Mouse (Mus musculus): Measurements from ENCODE around the gene Myo7a.

Gene Myo7a

DNA sequence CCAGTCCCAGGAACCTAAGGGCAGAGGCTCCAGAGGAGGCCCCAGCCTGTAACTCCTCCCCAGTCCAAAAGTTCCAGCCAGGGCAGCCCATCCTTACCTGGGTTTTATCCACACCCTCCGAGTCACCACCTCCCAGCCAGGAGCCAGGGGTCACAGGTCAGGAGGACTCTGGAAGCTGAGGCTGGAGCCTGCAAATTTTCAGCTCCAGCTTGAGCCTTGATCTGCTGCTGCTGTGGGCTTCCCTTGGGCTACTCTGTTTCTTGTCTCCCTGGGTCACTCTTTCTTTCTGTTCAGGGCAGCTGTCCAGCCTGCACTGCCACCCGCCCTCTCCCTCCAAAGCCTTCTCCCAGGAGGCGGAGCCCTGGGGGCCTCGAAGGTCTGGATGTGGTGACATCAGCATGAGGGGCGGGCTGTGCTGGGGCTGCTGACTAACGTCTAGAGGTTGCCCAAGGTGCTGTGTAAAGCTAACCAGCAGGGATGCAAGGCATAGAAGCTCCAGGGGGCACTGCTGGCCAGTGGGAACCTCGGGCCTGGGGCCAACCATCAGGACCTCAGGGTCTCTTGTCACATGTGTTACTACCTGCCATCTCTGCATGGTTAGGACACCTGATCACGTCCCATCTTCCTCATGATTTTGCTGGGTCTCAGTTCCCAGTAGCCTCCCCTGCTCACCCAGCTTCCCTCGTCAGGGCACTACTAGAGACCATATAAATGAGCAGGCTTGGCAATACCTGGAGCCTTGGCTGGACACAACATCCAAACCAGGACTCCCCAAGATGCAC is at the start of gene Myo7a:
Gene Myo7a, minus strand, starts transcription at position 346 of the 782 bp plus-strand sequence.
- peak; percentile 74 for DNase-seq

DNA sequence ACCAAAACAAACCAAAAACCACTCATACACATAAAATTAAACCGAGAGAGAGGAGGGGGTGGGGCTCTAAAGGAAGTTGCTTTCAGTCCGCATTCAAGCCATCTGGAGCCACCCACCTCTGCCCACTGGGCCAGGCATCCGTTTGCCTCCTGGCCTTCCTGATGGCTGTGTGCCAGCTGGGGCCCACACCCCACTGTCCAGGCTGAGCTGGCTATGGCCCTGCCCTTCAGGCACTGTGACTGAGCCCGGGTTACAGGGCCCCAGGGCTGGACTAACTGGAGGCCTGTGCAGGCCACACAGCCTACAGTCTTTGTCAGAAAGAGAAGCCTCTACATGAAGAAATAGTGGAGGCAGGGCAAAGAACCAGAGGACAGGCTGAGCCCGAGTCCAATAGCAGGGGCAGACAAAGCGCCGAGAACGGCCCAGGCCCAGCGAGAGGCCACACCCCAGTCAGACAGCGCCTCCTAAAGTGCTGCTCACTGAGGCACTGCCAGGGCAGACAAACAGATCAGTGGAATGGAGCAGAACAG is 45.7 kb upstream of the Myo7a start:
- DNase-seq: peak; percentile 59

GRCm38 (mm10) chr7:98164382-98164998 is 45.2 kb upstream of the Myo7a start:
- no peak for DNase-seq

DNA sequence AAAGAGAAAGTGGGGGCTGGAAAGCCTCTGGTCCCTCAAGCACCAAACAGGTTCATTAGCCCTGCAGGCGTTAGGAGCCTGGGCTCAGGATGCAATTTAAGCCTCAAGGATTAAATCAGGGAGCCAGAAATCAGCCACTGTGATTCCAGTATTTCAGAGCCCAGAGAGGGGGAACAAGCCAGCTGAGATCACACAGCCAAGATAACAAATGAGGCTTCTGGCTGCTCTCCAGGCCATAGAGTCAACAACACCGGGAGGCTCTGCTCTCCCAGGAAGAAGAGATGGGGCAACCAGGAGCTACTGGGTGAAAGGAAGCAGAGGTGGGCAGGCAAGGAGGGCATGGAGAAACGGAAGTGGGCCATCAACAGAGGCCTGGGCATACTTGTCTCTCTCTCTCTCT is 44.4 kb upstream of the Myo7a start:
- no peak for DNase-seq

DNA sequence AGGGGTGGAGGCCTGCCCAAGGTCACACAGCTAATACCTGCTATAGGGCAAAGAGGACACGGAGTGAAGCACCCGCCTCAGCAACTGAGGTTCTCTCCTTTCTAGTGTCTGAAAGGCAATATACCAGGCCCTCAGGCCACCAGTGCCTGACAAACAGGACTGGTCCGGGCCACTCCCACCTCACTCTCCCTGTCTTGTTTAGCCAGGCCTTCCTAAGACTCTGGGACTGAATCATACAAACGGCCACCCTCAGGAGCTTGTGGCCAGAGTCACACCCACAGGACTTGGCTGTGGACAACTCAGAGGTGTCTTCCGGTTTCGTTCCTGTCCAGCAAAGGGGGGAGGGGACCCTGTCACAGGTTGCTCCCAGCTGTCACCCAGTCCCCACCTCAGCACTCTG is 42.9 kb upstream of the Myo7a start:
- no peak for DNase-seq

GRCm38 (mm10) chr7:98160041-98160740 is 40.9 kb upstream of the Myo7a start:
- DNase-seq: no peak

- no peak for DNase-seq
Measured at GRCm38 (mm10) chr7:98158481-98158880, 39.2 kb upstream of the Myo7a start.

GRCm38 (mm10) chr7:98157636-98158332 is 38.5 kb upstream of the Myo7a start:
- DNase-seq: no peak

GRCm38 (mm10) chr7:98156280-98156665 is 36.9 kb upstream of the Myo7a start:
- DNase-seq: no peak

DNA sequence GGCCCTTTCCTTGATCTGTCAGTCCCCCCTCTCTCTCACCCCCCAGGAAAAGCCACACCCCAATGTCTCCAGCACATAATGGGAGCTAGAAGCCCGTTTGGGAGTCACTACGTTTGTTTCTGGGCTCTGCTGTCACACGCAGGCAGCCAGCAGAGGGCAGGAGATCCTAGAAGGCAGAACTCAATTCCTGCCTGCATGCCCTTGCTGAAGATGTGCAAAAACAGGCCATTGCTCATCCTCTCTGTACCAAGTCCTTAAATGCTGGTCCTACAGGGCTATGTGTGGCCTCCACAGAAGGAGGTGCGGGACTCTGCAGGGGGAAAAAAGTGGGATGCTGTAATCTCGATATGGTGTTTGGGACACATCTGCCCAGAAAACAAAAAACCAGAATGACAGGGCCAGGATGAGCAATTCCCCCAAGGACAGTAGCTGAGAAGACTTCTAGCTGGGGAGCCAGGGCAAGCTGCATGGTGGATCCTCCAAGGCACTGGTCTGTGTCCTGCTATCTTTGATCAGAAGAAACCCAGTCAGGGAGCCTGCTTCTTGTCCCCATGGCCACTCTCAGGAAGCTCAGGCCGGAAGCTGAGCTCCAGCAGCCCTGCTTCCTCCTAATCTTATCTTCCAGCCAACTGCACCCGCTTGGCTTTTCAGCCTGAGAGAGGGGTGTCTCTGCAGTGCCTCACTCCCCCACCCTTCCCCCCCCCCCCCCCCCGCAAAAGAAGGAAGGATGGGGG is 36.4 kb upstream of the Myo7a start:
- peak; percentile 76 for DNase-seq

DNA sequence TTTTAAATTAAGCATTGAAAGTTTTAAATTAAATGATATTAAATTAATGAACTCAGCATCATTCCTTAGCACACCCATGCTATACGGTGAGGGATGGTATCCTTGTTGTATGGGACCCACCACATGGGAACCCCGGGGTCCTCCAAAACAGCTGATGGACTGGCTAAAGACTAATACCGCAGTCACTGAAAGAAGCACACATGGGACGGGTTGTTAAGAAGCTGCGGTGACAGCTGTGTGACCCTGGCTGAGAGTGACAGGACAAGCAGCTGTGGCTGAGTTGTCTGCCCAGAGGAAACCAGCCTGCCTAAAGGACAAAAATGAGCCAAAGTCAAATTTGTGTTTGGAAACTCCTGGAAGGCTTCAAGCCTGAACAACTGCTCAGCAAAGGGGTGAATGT is 34.6 kb upstream of the Myo7a start:
- no peak for DNase-seq

- no peak for DNase-seq
Measured at GRCm38 (mm10) chr7:98153345-98153744, 34.0 kb upstream of the Myo7a start.

DNA sequence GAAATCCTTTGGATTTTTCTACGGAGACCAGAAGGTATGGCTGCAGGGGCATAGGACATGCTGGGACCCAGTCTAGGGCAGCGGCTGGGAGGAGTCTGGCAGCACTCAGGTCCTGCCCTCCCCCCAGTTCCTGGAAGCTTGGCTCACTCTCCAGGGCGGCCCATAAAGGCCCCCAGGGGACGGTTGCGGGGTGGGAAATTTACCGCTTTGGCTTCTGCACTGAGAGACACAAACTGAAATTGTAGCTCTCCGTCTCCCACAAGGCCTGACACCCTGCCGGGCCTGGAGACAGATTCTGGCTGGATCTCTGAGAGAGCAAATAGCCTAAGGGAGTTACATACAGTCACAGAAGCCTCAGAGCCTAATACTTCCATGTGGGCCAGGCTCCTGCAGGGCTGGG is 33.1 kb upstream of the Myo7a start:
- DNase-seq: no peak

- DNase-seq: no peak
Measured at GRCm38 (mm10) chr7:98150525-98150924, 31.2 kb upstream of the Myo7a start.

GRCm38 (mm10) chr7:98149802-98150201 is 30.5 kb upstream of the Myo7a start:
- DNase-seq: no peak

DNA sequence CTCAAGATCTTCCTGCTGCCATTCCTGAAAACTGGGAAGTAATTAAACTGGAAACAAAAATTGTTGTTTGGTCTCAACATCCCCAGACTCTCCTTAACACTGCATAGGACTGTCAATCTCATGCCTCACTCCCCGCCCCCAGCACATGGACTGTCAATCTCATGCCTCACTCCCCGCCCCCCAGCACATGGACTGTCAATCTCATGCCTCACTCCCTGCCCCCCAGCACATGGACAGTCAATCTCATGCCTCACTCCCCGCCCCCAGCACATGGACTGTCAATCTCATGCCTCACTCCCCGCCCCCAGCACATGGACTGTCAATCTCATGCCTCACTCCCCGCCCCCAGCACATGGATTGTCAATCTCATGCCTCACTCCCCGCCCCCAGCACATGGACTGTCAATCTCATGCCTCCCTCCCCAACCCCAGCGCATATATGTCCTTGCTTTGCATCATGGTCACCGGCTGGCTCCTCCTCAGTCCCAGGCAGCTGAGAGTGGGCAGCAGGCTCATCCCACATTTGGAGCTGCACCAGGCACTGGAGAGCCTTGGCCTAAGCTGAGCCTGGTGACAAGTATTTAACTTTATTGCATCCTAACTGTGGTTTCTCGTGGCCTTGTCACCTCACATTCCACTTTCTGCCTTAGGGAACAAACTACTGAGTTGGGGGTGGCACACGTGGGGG is 29.5 kb upstream of the Myo7a start:
- no peak for DNase-seq

DNA sequence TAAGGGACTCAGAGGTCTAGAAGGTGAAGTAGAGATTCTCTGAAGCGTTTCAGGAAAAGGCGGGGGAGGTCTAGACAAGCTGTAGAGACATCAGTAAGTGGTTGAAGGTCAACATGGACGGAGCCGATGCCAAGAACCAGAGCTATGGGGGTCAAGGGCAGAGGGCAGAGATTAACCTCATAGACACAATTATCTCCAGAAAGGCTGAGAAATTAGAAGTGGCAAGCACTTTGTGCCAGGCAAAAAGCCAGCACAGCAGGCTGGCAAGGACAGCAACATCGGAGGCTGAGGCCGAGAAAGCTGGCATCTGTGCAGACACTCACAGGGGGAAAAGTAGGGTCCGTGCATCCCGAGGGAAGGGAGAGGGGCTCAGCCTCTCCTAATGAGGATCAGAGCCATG is 28.4 kb upstream of the Myo7a start:
- DNase-seq: no peak

GRCm38 (mm10) chr7:98146447-98146845 is 27.1 kb upstream of the Myo7a start:
- DNase-seq: no peak

- DNase-seq: no peak
Measured at GRCm38 (mm10) chr7:98145842-98146446, 26.6 kb upstream of the Myo7a start.

- DNase-seq: no peak
Measured at GRCm38 (mm10) chr7:98145402-98145801, 26.1 kb upstream of the Myo7a start, which contains the start of gene Omp. TSS of gene Omp (minus strand) at chr7:98145502.

- no peak for DNase-seq
Measured at GRCm38 (mm10) chr7:98142648-98143047, 23.3 kb upstream of the Myo7a start.

All from retina, postnatal 1 day (tissue).